Mouse (Mus musculus): ENCODE results near the gene Rcan3.

Gene Rcan3

DNA sequence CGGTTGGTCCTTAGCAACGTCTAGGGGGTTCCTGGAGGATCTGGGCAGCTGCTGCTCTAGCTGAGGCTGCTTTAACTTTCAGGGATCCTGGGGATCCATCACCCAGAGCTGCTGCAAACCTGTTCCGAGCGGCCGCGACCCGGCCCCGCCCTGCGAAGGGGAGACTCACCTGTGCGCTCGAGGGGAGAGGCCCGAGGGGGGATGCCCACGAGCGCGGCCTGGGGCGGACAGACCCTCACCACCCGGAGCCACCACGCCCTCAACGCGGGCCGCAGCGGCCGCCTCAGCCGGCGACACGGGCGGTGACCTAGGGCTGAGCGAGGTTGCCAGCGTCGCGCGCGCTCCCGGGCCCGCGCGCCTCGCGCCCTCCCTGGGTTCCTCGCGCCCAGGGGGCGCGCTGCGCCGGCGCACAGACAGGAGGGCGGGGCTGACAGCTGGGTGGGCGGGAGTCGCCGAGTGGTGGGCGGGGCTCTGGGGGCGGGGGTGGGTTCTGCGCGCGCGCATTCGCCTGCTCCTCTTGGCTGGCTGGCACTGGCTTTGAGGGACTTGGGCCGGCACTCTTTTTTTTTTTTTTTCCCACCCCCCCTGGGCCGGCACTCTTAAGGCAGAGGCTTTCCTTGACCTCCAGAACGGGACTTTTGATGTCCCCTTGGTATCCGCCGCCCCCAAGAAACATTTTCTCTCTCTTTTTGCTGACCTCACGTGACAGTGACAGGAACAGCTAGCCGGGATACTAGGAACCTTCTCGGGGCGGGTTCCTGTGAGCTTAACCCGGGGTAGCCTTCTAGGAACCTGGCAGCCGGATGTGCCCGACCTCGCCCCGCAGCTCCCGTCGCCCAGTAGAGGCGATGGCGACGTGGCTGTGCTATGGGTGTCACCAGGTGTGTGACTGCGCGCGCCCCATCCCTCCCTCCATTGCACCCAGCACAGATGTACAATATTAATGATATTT is at the start of gene Rcan3:
TSS of gene Rcan3 (minus strand) at position 411 of the 952 bp plus-strand sequence.
- peak; percentile 76 for DNase-seq

DNA sequence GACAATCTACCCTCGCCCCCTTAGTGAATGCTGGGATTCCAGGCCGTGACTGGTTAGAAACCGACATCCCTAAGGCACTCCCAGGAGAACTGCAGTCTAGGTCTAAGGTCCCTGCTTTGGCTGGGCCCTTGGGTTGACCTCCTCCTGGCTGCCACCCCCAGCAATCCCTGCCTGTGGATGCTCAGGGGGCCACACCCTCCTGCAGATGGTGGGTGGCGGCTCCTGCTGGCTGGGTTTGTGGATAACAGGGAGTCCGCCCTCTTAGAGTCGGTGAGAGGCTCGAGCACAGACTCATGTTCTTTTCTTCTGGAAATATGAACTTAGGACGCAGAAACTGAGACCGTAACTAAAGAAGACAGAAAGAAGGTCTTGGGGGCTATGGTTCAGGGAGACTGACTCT is 46.7 kb upstream of the Rcan3 start:
- no peak for DNase-seq

DNA sequence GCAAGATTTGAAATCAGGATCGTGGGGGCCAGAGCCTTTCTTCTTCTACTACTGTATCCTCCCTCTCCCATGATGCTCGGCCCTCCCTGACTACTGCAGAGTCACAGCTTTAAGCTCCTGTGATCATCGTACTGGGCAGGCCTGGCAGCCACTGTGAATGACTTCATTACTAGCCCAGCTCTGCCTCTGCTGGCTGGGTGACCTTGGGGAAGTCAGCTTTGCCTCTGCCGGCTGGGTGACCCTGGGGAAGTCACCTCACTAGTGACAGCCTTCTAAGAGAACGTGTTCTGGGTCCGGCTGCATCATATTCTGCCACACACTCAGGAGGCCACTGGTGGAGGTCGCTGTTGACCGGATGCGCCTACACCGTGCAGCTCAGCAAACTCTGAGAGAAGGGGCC is 44.2 kb upstream of the Rcan3 start:
- no peak for DNase-seq

DNA sequence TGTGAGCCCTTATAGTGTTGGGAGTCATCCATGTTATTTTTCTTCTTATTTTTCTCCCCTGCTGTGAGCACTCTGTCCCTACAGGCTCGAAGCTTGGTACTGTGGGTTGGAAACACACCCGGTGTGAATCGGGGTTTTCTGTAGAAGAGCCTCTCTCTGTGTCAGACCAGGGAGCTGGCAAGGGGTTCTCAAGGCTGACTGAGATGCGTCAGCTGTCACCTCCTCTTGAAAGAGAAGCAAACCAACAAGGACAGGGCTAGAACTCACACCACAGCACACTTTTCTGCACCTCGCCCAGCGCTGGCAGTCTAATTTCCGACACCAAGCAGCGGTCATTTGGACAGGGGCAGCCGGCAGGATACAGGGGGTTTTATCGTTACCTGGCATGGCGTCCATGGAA is 29.8 kb upstream of the Rcan3 start:
- DNase-seq = no peak

DNA sequence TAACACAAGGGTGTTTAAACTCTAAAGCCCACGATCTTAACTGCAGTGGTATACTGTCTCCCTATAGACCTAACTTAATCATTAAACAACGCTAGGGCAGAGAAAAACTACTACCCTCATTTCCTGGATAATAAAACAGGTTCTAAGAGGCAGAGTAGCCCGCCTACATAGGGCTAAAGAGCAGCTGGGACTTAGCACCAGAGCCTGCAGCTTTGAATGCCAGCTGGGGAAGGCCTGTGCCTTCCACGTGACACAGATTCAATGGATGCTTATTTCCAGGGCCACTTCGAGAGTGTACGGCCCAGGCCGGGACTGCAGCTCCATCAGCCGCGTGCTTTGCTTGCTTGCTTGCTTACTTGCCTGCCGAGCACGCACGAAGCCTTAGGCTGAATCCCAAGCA is 19.9 kb upstream of the Rcan3 start:
- no peak for DNase-seq

DNA sequence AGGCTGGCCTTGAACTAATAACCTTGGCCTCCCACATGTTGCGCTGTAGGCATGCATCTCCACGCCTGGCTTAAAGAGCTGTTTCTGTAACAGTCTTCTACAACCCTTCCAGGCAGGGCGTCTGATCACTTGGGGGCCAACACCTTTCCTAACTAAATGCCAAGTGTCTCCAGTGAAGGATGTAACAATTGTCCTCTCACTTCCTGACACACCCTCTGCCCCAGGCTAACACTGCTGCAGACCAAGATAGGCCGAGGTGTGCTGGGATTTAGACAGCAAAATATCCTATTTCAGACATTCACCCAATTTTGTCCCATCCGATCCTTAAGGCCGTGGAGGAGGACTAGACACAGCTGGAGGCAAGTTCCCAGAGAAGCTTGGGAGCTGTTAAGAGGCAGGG is 19.5 kb upstream of the Rcan3 start:
- no peak for DNase-seq

DNA sequence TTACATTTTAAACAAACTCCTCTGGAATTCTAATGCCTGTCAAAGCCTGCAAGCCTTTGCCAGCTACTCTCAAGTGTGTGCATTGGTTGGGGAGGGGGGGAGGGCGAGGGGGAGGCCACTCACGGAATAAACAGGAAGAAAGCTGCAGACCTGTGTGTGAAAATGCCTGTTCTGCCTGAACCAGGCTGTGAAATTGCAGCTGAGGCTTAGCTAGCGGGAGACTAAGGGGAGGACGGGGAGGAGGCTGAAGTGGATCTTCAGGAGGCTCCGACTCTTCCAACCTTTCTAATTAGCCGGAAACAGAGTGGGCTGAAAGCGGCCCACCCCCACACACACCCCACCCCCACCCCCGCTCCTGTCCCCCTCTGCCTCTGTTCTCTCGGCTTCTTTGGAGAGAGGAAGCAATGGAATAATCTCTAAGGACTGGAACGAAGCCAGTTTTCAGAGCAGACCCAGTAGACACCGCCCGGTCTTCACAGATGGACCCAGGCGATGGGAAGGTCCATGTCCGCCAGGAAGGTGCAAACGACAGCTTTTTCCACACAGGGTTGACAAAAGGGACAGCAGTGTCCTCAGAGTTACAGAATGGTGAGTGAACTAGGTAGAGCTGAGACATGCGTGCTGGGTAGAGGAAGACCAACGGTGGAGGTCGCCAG is 17.8 kb upstream of the Rcan3 start:
- DNase-seq = no peak

DNA sequence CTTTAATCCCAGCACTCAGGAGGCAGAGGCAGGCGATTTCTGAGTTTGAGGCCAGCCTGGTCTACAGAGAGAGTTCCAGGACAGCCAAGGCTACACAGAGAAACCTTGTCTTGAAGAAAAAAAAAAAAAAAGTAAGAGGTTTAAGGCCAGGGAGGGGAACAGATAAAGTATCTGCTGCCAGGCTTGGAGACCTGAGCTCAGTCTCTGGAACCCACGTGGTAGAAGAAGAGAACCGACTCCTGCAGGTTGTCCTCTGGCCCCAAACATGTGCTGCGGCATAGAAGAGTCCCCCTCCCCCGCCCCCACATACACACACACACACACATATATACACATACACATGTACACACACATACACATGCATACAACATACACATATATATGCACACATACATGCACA is 8.8 kb upstream of the Rcan3 start:
- DNase-seq = no peak

DNA sequence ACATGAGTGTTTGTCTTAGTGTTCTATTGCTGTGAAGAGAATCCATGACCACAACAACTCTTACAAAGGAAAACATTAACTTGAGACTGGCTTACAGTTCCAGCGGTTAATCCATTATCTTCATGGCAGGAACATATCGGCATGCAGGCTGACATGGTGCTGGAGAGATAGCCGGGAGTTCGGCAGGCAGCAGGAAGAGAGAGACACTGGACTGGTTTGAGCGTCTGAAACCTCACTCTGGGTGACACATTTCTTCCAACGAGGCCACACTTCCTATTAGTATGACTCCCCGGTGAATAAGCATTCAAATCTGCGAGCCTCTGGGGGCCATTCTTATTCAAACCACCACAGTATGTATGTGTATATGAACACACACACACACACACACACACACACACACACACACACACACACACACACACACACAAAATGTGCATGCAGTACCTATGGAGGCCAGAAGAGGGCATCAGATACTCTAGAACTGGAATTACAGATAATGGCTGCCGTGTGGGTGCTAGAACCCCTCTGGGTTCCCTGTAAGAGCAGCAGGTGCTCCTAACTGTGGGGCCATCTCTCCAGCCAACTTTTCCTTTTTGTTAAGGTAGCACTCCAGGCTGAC is 6.4 kb upstream of the Rcan3 start:
- DNase-seq = no peak

DNA sequence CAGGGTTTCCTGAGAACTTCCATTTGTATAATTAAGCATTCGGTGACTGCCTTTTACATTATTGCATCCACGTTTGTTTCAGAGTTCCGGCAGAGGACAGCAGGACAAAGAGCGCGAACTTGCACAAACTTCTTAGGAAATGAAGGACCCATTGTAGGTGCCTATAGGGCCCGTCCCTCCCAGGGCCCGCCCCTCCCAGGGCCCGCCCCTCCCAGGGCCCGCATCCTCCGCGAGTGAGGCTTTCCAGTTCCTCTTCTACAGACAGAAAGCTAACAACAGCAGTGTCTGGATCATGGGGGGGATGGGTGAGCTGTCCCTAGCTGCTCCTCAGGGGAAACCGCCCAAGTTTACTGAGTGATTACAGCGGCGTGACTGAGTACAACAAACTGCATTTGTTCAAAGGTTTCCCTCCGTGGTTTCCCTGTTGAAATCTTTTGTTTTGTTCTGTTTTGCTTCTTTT is 5.6 kb upstream of the Rcan3 start:
- DNase-seq = no peak

DNA sequence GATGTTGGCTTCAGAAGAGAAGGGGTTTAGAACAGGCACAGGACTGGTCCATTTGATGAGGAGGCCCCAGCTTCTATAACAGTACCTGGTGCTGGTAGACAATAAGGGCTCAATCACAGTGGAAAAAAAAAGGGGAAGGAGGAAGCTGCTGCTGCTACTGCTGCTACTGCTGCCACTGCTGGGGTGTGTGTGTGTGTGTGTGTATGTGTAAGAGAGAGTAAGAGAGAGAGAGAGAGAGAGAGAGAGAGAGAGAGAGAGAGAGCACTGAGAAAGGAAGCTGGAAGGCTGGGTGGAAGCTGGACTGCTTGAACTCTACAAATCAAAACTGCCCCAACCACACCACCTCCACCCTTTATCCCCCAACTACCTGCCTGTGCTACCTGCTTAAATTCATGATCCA is 4.3 kb upstream of the Rcan3 start:
- DNase-seq = no peak

DNA sequence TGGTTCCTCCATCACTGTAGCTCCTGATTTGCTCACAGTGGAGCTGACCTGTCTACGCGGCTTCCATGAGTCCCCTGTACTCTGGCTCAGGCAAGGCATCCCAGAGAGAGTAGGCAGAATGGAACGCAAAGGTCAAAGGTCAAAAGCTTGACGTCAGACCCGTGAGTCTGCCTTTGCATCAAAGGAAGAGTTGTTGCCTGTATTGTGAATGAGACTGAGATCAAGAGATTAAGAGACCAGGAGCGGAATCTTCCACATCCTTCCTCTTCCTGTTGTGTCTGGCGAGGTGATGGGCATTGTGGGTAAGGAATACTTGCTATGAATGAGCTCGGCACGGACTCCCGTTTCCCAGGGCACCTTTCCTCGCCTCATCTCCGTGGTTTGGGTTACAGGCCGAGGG is 2.6 kb upstream of the Rcan3 start:
- peak; percentile 36 for DNase-seq

DNA sequence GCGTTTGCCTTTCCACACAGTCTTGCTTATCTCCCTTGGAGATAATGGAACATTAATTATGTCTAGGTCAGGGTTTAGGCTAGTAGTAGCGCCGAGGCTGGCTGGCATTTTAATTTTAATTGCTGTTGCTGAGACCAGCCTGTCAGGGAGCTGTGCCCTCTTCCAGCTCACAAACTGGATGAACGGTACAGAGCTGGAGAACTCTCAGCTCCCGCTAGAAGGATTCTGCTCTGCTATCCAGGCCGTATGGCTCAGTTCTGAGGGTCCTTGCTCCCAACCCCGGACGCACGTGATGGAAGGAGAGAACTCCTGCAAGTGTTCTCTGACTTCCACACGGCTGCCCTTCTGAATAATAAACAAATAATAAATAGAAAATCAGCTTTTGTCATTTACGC is 739 bp upstream of the Rcan3 start:
- no peak for DNase-seq

DNA sequence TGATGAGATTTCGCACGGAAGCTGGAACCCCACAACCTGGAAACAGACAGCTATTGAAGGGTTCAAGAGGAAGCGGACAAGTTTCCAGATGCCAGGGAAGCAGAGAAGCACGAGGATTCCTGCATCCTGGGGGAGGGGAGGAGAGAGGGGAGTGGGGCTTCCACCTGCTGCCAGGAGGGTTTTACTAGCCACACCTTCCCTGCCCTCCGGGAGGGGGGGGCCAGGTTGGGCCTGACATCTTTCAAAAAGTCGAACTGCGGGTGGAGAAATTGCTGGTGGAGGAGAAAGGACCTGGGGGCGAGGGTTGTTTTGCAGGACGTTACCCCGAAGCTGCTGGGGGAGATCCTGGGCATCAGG is 589 bp downstream of the Rcan3 start:
- peak; percentile 63 for DNase-seq

DNA sequence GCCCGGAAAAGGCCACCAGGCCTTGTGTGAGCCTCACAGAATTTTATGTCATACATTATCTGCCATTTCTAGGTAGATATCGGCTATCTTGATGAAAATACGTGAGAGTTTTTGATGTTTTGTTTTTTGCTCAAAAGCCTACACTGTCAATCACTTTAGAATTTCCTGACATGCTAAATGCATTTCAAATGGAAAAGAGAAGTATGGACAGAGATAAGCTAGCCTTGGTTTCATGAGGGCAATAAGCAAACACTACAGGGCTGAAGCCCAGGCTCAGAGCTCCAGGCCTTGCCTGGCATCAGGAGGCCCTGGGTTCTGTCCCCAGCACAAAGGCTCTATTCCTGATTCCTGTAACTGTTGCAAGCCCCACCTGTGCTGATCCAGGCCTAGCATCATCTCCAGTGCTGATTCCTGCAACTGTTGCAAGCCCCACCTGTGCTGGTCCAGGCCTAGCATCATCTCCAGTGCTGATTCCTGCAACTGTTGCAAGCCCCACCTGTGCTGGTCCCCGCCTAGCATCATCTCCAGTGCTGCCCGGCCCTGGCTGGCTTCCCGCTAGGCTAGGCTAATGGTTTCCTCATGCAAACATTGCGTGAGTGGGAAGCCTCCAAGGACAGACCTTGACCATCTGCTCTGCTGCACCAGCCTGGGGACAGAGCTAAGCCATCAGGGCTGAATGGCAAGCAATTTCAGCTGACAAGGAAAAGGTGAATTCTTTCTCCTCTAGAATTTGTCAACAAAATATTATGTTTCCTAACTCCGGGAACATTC is 3.5 kb downstream of the Rcan3 start:
- peak; percentile 87 for DNase-seq

DNA sequence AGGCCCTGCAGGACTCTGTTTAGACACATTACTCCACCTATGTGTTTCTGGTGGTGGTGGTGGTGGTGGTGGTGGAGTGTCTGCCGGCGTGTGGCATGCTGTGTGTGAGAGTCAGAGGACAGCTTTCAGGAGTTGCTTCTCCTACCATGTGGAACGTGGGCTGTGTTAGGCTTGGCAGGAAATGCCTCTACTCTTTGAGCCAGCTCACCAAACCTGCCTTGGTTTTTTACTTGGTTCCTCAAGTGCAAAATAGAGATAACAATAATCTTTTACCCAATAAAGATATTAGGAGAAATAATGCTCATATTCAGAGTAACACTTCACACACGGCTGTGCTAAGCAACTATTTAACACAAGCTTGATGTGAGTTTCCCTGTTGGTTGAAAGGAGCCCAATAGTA is 4.3 kb downstream of the Rcan3 start:
- no peak for DNase-seq

DNA sequence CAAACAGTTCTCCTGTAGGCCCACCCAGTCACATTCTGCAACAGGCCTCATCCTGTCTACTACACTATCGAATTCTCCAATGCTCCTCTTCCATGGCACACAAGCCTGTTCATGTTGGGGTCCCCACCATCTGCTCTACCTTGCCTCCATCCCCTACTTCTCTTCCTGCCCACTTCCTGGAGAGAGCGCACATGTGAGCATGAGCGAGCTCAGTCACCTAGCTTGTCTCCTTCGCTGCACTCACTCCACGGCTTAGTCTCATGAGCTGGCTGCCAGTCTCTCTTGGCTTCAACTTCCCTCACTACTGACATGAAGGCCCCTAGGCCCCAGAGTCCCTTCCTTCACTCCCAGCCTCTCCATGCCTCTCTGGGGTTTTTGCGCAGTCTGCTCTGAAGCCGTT is 7.1 kb downstream of the Rcan3 start:
- no peak for DNase-seq

DNA sequence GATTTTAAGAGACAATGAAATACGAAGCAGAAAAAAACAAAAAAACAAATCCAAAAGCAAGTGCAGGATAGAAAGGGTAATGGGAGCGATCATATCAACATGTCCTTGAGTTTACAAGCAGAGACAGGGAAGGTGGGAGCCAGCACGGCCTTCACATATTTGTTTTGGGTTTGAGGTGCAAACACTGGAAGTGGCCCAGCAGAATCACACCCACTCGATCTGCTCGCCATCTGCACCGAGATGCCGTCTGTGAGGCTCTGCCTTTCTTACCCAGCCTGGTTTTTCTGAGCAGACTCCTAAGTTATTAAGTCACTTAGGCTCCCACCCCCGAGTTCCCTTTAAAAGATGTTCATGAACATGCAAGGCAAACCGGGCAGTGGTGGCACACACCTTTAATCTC is 8.0 kb downstream of the Rcan3 start:
- DNase-seq = peak; percentile 75

DNA sequence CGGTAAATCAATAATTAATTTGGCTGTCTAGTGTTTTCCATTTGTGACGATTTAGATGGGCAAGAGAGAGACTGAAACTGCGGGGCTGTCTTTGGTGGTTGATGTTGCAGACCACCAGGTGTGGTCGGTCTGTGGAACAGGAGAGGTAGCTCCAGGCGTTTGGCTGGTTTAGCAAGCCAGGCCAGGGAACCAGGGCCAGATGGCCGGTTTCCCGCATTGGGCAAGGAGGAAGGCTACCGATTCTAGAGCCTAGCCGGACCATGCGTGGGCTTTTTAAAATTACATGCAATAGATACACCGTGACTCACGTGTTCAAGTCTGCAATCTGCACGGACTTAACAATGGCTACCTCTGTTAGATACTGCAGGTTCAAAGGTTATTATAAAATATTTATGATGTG is 12.7 kb downstream of the Rcan3 start:
- peak; percentile 62 for DNase-seq

DNA sequence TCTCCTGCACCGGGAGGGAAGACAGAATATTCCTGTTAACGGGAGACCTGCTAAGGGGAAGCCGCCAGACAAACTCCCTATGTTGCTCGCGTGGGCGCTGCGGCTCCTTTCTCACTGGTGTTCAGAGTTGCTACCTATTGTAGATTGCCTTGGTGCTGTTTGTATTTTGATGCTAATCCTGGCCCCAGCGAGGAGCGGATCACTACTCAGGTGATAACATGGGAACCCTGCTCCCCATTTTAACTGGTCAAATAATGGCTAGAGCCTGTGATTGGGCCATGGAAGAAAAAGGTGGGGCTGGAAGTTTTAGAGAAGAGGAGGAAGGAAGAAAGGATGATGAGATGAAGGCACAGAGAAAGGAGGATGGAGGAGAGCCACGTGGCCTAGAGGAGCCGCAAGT is 13.2 kb downstream of the Rcan3 start:
- DNase-seq = no peak

DNA sequence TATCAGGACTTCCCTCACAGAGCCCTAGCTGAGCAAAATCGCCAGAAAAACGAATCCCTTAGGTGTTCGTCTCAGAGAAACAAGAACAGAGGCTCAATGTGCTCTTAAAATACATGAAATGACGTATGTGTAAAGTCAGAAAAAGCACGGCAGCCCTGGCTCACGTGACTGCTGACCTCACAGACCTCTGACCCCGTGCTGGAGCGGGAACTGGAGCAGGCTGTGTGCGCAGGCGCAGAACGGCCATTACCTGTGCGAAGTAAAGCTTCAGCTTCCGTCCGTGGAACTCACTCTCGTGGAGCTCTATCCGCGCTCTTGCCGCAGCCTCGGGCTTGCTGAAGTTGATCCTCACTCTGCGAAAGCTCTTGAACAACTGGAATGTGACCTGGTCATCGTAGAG is 13.7 kb downstream of the Rcan3 start:
- peak; percentile 13 for DNase-seq

DNA sequence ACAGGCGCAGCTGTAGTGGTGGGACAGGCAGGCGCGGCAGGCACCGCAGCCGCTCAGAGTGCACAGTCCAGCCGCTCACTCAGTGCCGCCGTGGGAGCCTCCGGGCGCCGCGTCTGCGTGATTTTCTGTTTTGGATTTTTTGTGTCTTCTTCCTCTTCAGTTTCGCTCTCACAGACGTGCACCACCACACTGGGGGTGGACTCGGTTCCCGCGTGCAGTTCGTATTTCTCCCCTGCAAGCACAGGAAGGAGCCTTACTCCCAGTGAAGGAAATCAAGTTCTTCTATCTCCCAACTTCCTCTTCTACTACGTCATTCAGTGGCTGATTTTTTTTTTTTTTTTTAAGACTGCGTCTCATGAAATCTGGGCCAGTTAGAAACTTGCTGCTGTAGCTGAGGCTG is 17.3 kb downstream of the Rcan3 start:
- no peak for DNase-seq

DNA sequence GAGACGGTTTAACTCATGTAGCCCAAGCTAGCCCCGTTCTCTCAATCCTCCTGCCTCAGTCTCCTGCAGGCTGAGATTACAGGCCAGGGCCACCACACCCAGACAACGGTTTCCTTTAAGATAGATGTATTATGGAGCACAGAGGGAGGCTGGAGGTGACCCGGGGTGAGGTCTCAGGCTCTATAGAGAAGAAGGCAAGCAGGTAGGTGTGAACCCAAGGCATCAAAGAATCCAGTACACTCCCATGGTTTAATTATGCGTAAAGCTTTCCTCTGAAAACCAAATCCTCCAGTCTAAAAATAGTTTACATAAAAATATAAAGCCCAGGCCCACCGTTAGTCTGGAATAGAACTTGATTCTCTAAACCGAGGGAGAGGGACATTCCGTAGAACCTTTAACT is 20.2 kb downstream of the Rcan3 start:
- DNase-seq = no peak

All from cerebellum, adult 9-10 months (tissue).